Mouse (Mus musculus) inflammation-experienced regulatory T-cells, adult 6 months (primary cell): ENCODE data around the gene Ppil1. TPM values are rescaled to one million over a fixed set of nuclear protein-coding genes. Genes with fewer than 3 reads are reported as not detected.

Experiments
- polyA plus RNA-seq, 3 experiments: library from polyadenylated mRNA; unstranded; fragments of 100-300 nt; shearing (Covaris generic); gene quantifications; one replicate each; pipeline ENCODE4 v1.2.1; 2017

Gene Ppil1
- polyA plus RNA-seq, 3 experiments from 2014 or later: 59.0 to 107 (median 62.4) TPM

Other genes with a start within 250 kb of the Ppil1 start
- 100 to 1,000 TPM; 296 to 519 (median 387) TPM for gene Srsf3, start 231.6 kb downstream of the Ppil1 start, polyA plus RNA-seq
- 10 to 100 TPM in 1 of 3 experiments, 1 to 10 TPM in 2; 1.7 to 57.4 (median 2.5) TPM for gene Cdkn1a, start 173.2 kb downstream of the Ppil1 start, polyA plus RNA-seq
- gene Rab44, start 150.0 kb downstream of the Ppil1 start, polyA plus RNA-seq: not detected
- 1 to 10 TPM in 2 of 3 experiments, under 1 TPM in 1; 0.59 to 2.4 (median 1.7) TPM for gene Cpne5, start 26.0 kb downstream of the Ppil1 start, polyA plus RNA-seq
- gene BC004004, start 4.6 kb upstream of the Ppil1 start, polyA plus RNA-seq: 100 to 1,000 TPM; 120 to 122 (median 120) TPM
- under 1 TPM; 0.30 to 0.57 (median 0.53) TPM for gene Pi16, start 53.5 kb upstream of the Ppil1 start, polyA plus RNA-seq
- gene Mtch1, start 83.7 kb upstream of the Ppil1 start, polyA plus RNA-seq: 10 to 100 TPM; 13.4 to 15.9 (median 13.4) TPM
- 1 to 10 TPM in 2 of 3 experiments, not detected in 1; 1.5 to 3.3 TPM for gene Fgd2, start 96.7 kb upstream of the Ppil1 start, polyA plus RNA-seq
- gene Pim1, start 226.6 kb upstream of the Ppil1 start, polyA plus RNA-seq: 100 to 1,000 TPM; 255 to 344 (median 288) TPM